Mouse (Mus musculus) cortical plate, adult 2 months (tissue): ENCODE results near the gene Abhd6. TPM values are rescaled to one million over a fixed set of nuclear protein-coding genes. Genes with fewer than 3 reads are reported as not detected.

Experiments
- H3K27ac ChIP-seq: fragments of 200-500 bp; 2 replicates; pipeline ENCODE4 v1.5.1; 2012; ENCODE audit warnings: low read length, control low read depth, inconsistent platforms; ENCODE audit not compliant: insufficient read depth
- H3K4me1 ChIP-seq: fragments of 200-500 bp; 2 replicates; pipeline ENCODE4 v1.6.1; 2011; ENCODE audit warnings: low read length; ENCODE audit not compliant: control insufficient read depth, insufficient read depth
- H3K4me3 ChIP-seq: fragments of 200-500 bp; 2 replicates; pipeline ENCODE4 v1.5.1; 2011; ENCODE audit warnings: mild to moderate bottlenecking, low read length, control low read depth; ENCODE audit not compliant: insufficient read depth
- CTCF ChIP-seq: fragments of 200-500 bp; IDR thresholded peaks from 2 replicates; pipeline ENCODE4 v1.5.1; 2011; ENCODE audit warnings: mild to moderate bottlenecking, control low read depth, low read length; ENCODE audit not compliant: insufficient read depth; ENCODE audit errors: extremely low read depth
- POLR2A ChIP-seq: fragments of 200-500 bp; IDR thresholded peaks from 2 replicates; pipeline ENCODE4 v1.6.1; 2011; ENCODE audit warnings: mild to moderate bottlenecking, low read length, control low read depth; ENCODE audit not compliant: insufficient read depth; ENCODE audit errors: extremely low read depth
- polyA plus RNA-seq: library from polyadenylated mRNA; depleted of rRNA; stranded (reverse); fragments of >200 nt; gene quantifications from 2 replicates; pipeline ENCODE4 v1.2.3, GENCODE M21; 2012; rRNA removed

Abhd6 gene
- polyA plus RNA-seq, 1 experiment, result 53.3 TPM

DNA sequence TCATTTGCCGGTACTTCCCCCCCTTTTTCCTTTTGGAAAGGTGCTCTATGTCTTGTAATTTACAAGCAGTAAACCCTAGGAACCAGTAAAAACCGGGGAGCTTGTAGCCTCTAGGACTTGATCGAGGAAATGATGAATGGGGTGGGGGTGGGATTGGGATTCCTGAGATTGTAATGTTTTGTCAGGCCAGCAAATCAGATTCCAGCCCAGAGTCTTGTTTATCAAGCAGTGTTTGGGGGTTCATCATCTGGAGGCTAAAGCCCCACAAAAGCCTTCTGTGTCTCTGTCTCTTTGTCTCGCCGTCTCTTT is 95.9 kb downstream of the Abhd6 start:
- TF ChIP-seq POLR2A (no peak), CTCF (no peak)

DNA sequence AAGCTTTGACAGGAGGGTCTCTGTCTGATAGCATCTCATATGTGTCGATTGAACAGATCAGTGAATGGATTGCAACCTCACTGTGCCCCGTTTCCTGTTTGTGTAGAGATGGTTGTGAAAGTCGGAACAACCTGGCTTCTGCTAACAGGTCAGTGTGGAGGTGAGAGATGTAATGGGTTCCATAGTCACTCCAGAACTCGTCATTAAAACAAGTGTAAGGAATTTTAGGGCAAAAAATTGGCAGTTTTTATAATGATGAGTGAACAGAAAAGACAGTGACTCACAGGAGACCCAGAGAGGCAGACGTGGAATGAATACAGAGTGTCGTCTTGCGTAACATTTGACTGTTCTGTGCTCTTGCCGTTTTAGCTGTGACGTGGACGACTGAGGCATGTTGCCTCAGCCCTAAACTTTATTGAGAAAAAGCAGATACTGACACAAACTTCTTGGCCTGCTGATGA is 96.9 kb downstream of the Abhd6 start:
- TF ChIP-seq POLR2A (no peak), CTCF (no peak)
- H3K4me1 ChIP-seq, result peaks cover 14% of the 10 kb centered on the region
- H3K27ac ChIP-seq, result no peak overlapping the region
- H3K4me3 ChIP-seq, result peak overlapping the region; percentile 75

More for the DNA sequence above, 95.9 kb downstream of the Abhd6 start:
- Histone ChIP-seq H3K27ac (no peak overlapping the region), H3K4me1 (peaks cover 10% of the 10 kb centered on the region; the same call in 1 of the 2 replicates), H3K4me3 (peak overlapping the region; percentile 75)

DNA sequence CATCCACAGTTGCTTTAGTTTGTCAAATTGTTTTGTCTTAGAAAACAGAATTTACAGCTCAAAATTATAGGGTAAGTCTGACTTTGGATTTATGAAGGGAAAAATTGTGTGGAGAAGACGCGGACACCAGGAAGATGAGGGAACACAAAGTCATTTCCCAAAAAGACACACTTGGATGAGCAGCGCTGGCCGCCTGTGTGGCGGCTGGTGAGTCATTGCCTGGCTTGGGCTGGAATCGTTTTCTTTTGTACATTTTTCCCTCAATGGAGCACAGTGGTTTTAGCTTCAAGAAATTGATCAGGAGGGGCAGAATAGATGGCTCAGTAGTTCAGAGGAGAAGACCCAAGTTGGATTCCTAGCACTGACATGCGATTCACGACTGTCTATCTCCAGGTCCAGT is 99.2 kb downstream of the Abhd6 start:
- TF ChIP-seq POLR2A, result no peak
- no peak for TF ChIP-seq CTCF
- peaks cover 14% of the 10 kb centered on the region for H3K4me1 ChIP-seq
- no peak overlapping the region for H3K27ac ChIP-seq
- H3K4me3 ChIP-seq, result no peak overlapping the region

DNA sequence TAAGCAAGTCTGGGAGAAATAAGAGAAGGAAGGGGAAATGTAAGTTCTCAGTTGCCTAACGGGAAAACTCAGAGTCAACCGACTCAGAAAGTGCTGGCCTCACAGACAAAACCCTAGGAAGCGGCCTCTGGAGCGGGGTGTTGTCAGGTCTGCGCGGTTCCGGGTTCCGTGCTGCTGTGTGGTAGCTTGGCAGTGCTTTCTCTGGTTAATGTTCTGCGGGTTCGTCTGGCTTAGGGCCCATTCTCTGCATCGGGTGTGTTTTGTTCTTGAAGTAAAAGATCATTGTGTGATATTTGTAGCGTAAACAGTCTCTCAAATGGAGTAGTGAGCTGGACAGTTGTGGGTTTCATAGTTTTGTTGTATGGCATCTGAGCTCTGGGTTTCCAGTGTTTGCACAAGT is 100.0 kb downstream of the Abhd6 start:
- TF ChIP-seq POLR2A (no peak), CTCF (no peak)
- Histone ChIP-seq H3K4me1 (peaks cover 13% of the 10 kb centered on the region), H3K4me3 (no peak overlapping the region), H3K27ac (no peak overlapping the region)

Other genes with a start within 250 kb of the Abhd6 start
- gene Gm26661, start 211.3 kb upstream of the Abhd6 start, polyA plus RNA-seq, result not detected in 2 replicates
- gene Flnb, start 184.9 kb upstream of the Abhd6 start, polyA plus RNA-seq, result 35.4 and 36.0 TPM in 2 replicates
- not detected in 2 replicates for gene Gm45521, start 45.6 kb upstream of the Abhd6 start, polyA plus RNA-seq
- 0.02 and 0.04 TPM in 2 replicates for gene Dnase1l3, start 8.3 kb upstream of the Abhd6 start, polyA plus RNA-seq
- gene Rpp14, start 77.5 kb downstream of the Abhd6 start, polyA plus RNA-seq, result 30.9 and 32.3 TPM in 2 replicates
- gene Pxk, start 95.3 kb downstream of the Abhd6 start, polyA plus RNA-seq, result 39.4 and 41.6 TPM in 2 replicates
- gene Pdhb, start 170.1 kb downstream of the Abhd6 start, polyA plus RNA-seq, result 198 and 200 TPM in 2 replicates
- gene Kctd6, start 211.2 kb downstream of the Abhd6 start, polyA plus RNA-seq, result 36.7 and 38.8 TPM in 2 replicates